8 mouse cellular contexts compared by ENCODE assay signal in the genomic region with DNA sequence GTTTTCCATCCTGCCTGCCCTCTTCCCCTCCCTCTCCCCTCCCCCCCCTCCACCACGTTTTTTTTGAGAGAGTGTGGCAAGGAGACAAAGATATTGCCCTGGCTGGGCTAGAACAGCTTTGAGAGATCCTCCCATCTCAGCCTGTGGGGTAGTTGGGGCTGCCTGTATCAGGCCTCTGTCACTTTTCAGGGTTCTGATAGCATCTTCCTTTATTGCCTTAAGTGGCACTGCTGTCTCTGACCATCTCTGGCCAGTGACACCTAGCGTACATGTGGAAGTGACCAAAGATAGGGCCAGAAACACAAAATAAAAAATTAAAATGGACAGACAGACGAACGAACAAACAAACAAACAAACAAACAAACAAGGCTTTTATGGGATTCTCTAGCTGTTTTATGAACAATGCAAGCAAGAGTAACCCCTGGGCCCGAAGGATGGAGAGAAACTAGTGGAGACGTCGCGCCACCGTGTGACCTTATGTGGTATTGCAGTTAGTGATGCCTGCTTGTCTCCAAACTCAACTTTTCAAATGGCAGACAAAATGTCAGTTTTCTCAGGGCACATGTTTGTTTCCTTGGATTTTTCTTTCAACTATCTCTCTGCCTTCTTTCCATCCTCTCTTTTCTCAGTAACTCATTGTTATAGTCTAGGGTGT. TPM values are rescaled to one million over a fixed set of nuclear protein-coding genes. Genes with fewer than 3 reads are reported as not detected.
A peak's percentile ranks its signal among the peaks of the same experiment; 100 is the strongest.
DNase-seq lines count a peak whose midpoint lies in the region; ATAC-seq and TF ChIP-seq lines count a peak whose summit lies in the region.

No protein-coding gene starts in this region.

- no peak overlapping the region for H3K9ac ChIP-seq in forebrain, postnatal 0 days

- H3K27me3 ChIP-seq in forebrain, postnatal 0 days (ENCODE audit: insufficient read depth, low read length) = no peaks in the 10 kb centered on the region

- H3K4me1 ChIP-seq in forebrain, postnatal 0 days (ENCODE audit: insufficient read depth) = no peaks in the 10 kb centered on the region

- H3K27ac ChIP-seq in forebrain, postnatal 0 days (ENCODE audit: low read depth, low read length) = no peak overlapping the region

- ATAC-seq in forebrain, postnatal 0 days = peak; percentile 72
- peak; percentile 73 to 88; a peak in 3 of 4 replicates for ATAC-seq in hematopoietic stem cell, adult 5-6 weeks (replicated peaks in 1 of 2; ENCODE audit: insufficient read depth in 1 of 2, low FRiP score in 2 of 2, low TSS enrichment in 1 of 2, low read depth in 1 of 2, poor library complexity in 2 of 2, severe bottlenecking in 2 of 2)
- ATAC-seq in megakaryocyte, adult 5-6 weeks (ENCODE audit: poor library complexity, severe bottlenecking) = peak; percentile 82
- no peak for ATAC-seq in erythroid progenitor cell, adult 5-6 weeks (replicated peaks; ENCODE audit: low FRiP score, poor library complexity, severe bottlenecking)

- no peak overlapping the region for H3K4me3 ChIP-seq in forebrain, postnatal 0 days (ENCODE audit: low read depth, low read length)

- DNase-seq in NIH3T3 (ENCODE audit: low read depth) = peak; percentile 93
- DNase-seq in cerebellum, adult 11 months = peak; percentile 56
- peak; percentile 89 for DNase-seq in forebrain, postnatal 0 days
- peak; percentile 74 to 97 for DNase-seq in layer of hippocampus, postnatal 25 days (ENCODE audit: extremely low spot score in 1 of 2, low spot score in 1 of 2)
- DNase-seq in right cerebral cortex, postnatal 36 days (ENCODE audit: low spot score in 2 of 2) = peak; percentile 29 to 75

- no peaks in the 10 kb centered on the region for H3K9me3 ChIP-seq in forebrain, postnatal 0 days (ENCODE audit: low read length)

- peak; percentile 96 for TF ChIP-seq CTCF in forebrain, postnatal 0 days (IDR thresholded peaks at IDR 0.05; ENCODE audit: low read depth)

- WGBS in forebrain, postnatal 0 days = 10% methylated on average over 9 of the region's 9 CpGs

- H3K36me3 ChIP-seq in forebrain, postnatal 0 days (ENCODE audit: insufficient read depth) = no peaks in the 10 kb centered on the region

- no peak overlapping the region for H3K4me2 ChIP-seq in forebrain, postnatal 0 days (ENCODE audit: low read depth)

RNA-seq across cellular contexts. Expression of a gene that starts 50.7 kb away (rescaled TPM):
- total RNA-seq in forebrain, postnatal 0 days (2014; rRNA removed) = 6.5 and 9.6 TPM in 2 replicates
- polyA plus RNA-seq in forebrain, postnatal 0 days (2015; fragmentation: Nextera tagmentation; extraction: Ambion mirVana) = 8.1 and 11.4 TPM in 2 replicates
- total RNA-seq in hematopoietic stem cell, adult 5-6 weeks (2017) = 5.3 and 5.4 TPM in 2 replicates
- 1 to 10 TPM; 3.6 to 4.3 TPM for total RNA-seq in layer of hippocampus, postnatal 25 days (2021)
- 0.07 TPM in 1 of 2 replicates, not detected in the other for total RNA-seq in megakaryocyte, adult 5-6 weeks (2015)
- total RNA-seq in megakaryocyte, adult 5-6 weeks (2017) = 0.15 and 0.69 TPM in 2 replicates
- 1.4 TPM in 1 of 2 replicates, not detected in the other for total RNA-seq in erythroid progenitor cell, adult 5-6 weeks (2015; ENCODE audit: low replicate concordance)
- total RNA-seq in erythroid progenitor cell, adult 5-6 weeks (2017; ENCODE audit: low replicate concordance) = 0.68 TPM in 1 of 2 replicates, not detected in the other
